Mouse (Mus musculus): ENCODE data around the gene Cnksr3. TPM values are rescaled to one million over a fixed set of nuclear protein-coding genes. Genes with fewer than 3 reads are reported as not detected.

The Cnksr3 gene
- total RNA-seq, 2 experiments from 2014 or later = 3.6 to 7.9 TPM

- no peak for ATAC-seq (ENCODE audit: poor library complexity, severe bottlenecking)
Observed at GRCm38 (mm10) chr10:7197733-7198132, 14.3 kb downstream of the Cnksr3 start.

- ATAC-seq (ENCODE audit: poor library complexity, severe bottlenecking) = no peak
Observed at GRCm38 (mm10) chr10:7196668-7197400, 15.2 kb downstream of the Cnksr3 start.

GRCm38 (mm10) chr10:7195927-7196326, 16.1 kb downstream of the Cnksr3 start:
- ATAC-seq (ENCODE audit: poor library complexity, severe bottlenecking) = no peak

GRCm38 (mm10) chr10:7191721-7192413, 20.2 kb downstream of the Cnksr3 start:
- no peak for ATAC-seq (ENCODE audit: poor library complexity, severe bottlenecking)

GRCm38 (mm10) chr10:7189194-7189593, 22.8 kb downstream of the Cnksr3 start:
- peak; percentile 67 for ATAC-seq (ENCODE audit: poor library complexity, severe bottlenecking)

GRCm38 (mm10) chr10:7187881-7188280, 24.2 kb downstream of the Cnksr3 start:
- ATAC-seq (ENCODE audit: poor library complexity, severe bottlenecking) = no peak

- no peak for ATAC-seq (ENCODE audit: poor library complexity, severe bottlenecking)
Observed at GRCm38 (mm10) chr10:7186992-7187391, 25.0 kb downstream of the Cnksr3 start.

GRCm38 (mm10) chr10:7186018-7186417, 26.0 kb downstream of the Cnksr3 start:
- no peak for ATAC-seq (ENCODE audit: poor library complexity, severe bottlenecking)

GRCm38 (mm10) chr10:7183171-7183631, 28.8 kb downstream of the Cnksr3 start:
- ATAC-seq (ENCODE audit: poor library complexity, severe bottlenecking) = no peak

GRCm38 (mm10) chr10:7182555-7183170, 29.4 kb downstream of the Cnksr3 start:
- no peak for ATAC-seq (ENCODE audit: poor library complexity, severe bottlenecking)

GRCm38 (mm10) chr10:7180296-7180695, 31.7 kb downstream of the Cnksr3 start:
- ATAC-seq (ENCODE audit: poor library complexity, severe bottlenecking) = no peak

GRCm38 (mm10) chr10:7178571-7178970, 33.5 kb downstream of the Cnksr3 start:
- ATAC-seq (ENCODE audit: poor library complexity, severe bottlenecking) = no peak

GRCm38 (mm10) chr10:7176205-7176910, 35.7 kb downstream of the Cnksr3 start:
- ATAC-seq (ENCODE audit: poor library complexity, severe bottlenecking) = no peak

GRCm38 (mm10) chr10:7174480-7174879, 37.6 kb downstream of the Cnksr3 start:
- ATAC-seq (ENCODE audit: poor library complexity, severe bottlenecking) = no peak

GRCm38 (mm10) chr10:7173098-7173497, 38.9 kb downstream of the Cnksr3 start:
- no peak for ATAC-seq (ENCODE audit: poor library complexity, severe bottlenecking)

- no peak for ATAC-seq (ENCODE audit: poor library complexity, severe bottlenecking)
Observed at GRCm38 (mm10) chr10:7170434-7170833, 41.6 kb downstream of the Cnksr3 start.

GRCm38 (mm10) chr10:7163031-7163430, 49.0 kb downstream of the Cnksr3 start:
- ATAC-seq (ENCODE audit: poor library complexity, severe bottlenecking) = no peak

GRCm38 (mm10) chr10:7159061-7159511, 53.0 kb downstream of the Cnksr3 start:
- no peak for ATAC-seq (ENCODE audit: poor library complexity, severe bottlenecking)

- no peak for ATAC-seq (ENCODE audit: poor library complexity, severe bottlenecking)
Observed at GRCm38 (mm10) chr10:7158285-7159060, 53.6 kb downstream of the Cnksr3 start.

- ATAC-seq (ENCODE audit: poor library complexity, severe bottlenecking) = no peak
Observed at GRCm38 (mm10) chr10:7154877-7155276, 57.2 kb downstream of the Cnksr3 start.

Measured in megakaryocyte, adult 5-6 weeks (primary cell).